In the genomic region with DNA sequence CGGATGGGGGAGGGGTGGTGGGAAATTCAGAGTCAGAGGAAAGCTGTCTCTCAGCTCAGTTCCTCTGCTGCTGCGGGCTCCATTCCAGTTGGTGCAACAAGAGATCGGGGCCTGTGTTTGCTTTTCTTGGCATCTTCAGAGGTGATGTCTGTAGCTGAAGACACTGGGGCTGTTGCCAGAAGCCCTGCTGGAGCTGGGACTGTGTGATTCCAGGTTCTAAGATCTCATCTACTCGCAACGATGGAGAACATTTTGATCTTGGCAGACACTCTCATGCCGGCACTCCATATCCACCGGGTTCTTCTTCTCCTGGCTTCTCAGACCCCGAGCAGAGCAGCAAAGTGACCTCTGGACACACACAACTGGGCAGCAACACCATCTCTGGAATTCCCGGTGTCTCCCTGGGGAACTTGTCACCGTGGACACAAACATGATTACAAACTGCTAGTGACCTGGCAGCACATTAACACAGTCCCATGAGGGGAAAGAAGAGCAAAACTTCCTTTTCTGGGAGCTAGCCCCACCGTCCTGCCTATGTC, we compare ENCODE assay signal across 8 mouse cellular contexts. TPM values are rescaled to one million over a fixed set of nuclear protein-coding genes. Genes with fewer than 3 reads are reported as not detected.
DNase-seq lines count a peak whose midpoint lies in the region; ATAC-seq lines count a peak whose summit lies in the region.
"Had no signal": no experiment of that assay in that cellular context is flagged by ENCODE, and none has a peak within 500 bp of the region (broad histone marks: within the 10 kb centered on the region; RNA-seq: fewer than 3 reads in every experiment).

No protein-coding gene starts in this region.

- DNase-seq in neural tube, embryonic 10.5 days (ENCODE audit: extremely low spot score, low spot score) = no peak
- peak; percentile 8 to 13 for DNase-seq in frontal cortex, adult 2 months (ENCODE audit: extremely low spot score in 1 of 2, low spot score in 1 of 2)
- peak; percentile 84 for DNase-seq in heart, postnatal 25 days (ENCODE audit: low spot score)
- peak; percentile 87 for DNase-seq in skeletal muscle tissue, adult 2 months (ENCODE audit: low read depth, low spot score)
- DNase-seq in liver = no peak

- no peak for ATAC-seq in neural tube, embryonic 13.5 days (ENCODE audit: low read depth)
- ATAC-seq in limb, embryonic 12.5 days (ENCODE audit: insufficient number of reproducible peaks, insufficient read depth, low FRiP score, low TSS enrichment, low read depth) = no peak

- H3K9me3 ChIP-seq in neural tube, embryonic 13.5 days = no peaks in the 10 kb centered on the region
- no peaks in the 10 kb centered on the region for H3K9me3 ChIP-seq in limb, embryonic 12.5 days
- H3K9me3 ChIP-seq: neural tube, embryonic 12.5 days had no signal

- no peak overlapping the region for H3K4me3 ChIP-seq in neural tube, embryonic 13.5 days
- H3K4me3 ChIP-seq in limb, embryonic 12.5 days (replicated peaks) = no peak overlapping the region
- H3K4me3 ChIP-seq: neural tube, embryonic 12.5 days had no signal

- H3K27ac ChIP-seq in neural tube, embryonic 13.5 days (replicated peaks) = no peak overlapping the region
- no peak overlapping the region for H3K27ac ChIP-seq in limb, embryonic 12.5 days
- H3K27ac ChIP-seq: neural tube, embryonic 12.5 days had no signal

- H3K36me3 ChIP-seq in neural tube, embryonic 13.5 days = no peaks in the 10 kb centered on the region
- H3K36me3 ChIP-seq in limb, embryonic 12.5 days = no peaks in the 10 kb centered on the region
- H3K36me3 ChIP-seq: neural tube, embryonic 12.5 days had no signal

- 0 out of 2 replicates have a peak, but pooled peaks cover 8% of the 10 kb centered on the region for H3K4me1 ChIP-seq in neural tube, embryonic 13.5 days (replicated peaks)
- H3K4me1 ChIP-seq in limb, embryonic 12.5 days (replicated peaks) = peaks cover 34% of the 10 kb centered on the region
- H3K4me1 ChIP-seq: neural tube, embryonic 12.5 days had no signal

- H3K4me2 ChIP-seq in neural tube, embryonic 13.5 days = peak overlapping the region; percentile 7; the same call in 1 of the 2 replicates
- H3K4me2 ChIP-seq in limb, embryonic 12.5 days = peak overlapping the region; percentile 26
- H3K4me2 ChIP-seq: neural tube, embryonic 12.5 days had no signal

- no peaks in the 10 kb centered on the region for H3K27me3 ChIP-seq in neural tube, embryonic 13.5 days
- H3K27me3 ChIP-seq in limb, embryonic 12.5 days = no peaks in the 10 kb centered on the region
- H3K27me3 ChIP-seq: neural tube, embryonic 12.5 days had no signal

- 64% methylated on average over 11 of the region's 11 CpGs for WGBS in neural tube, embryonic 13.5 days
- WGBS in limb, embryonic 12.5 days = 60% methylated on average over 11 of the region's 11 CpGs

- intact Hi-C loops in heart, postnatal 25 days (cut with DNase I) = loop anchor here (10.0 kb wide), 1 partner anchor 802 kb away; no protein-coding TSS in a partner anchor

- H3K9ac ChIP-seq in neural tube, embryonic 13.5 days = no peak overlapping the region
- H3K9ac ChIP-seq in limb, embryonic 12.5 days (replicated peaks) = no peak overlapping the region
- H3K9ac ChIP-seq: neural tube, embryonic 12.5 days had no signal

RNA-seq across cellular contexts. Expression of a gene that starts 0.9 kb away (rescaled TPM):
- 8.9 and 11.6 TPM in 2 replicates for polyA plus RNA-seq in neural tube, embryonic 13.5 days (2015; fragmentation: Nextera tagmentation; extraction: Ambion mirVana)
- polyA plus RNA-seq in frontal cortex, adult 2 months (2012; rRNA removed) = 2.6 and 3.8 TPM in 2 replicates
- total RNA-seq in heart, postnatal 25 days (2021) = 10 to 100 TPM; 18.6 to 21.2 TPM
- polyA plus RNA-seq in limb, embryonic 12.5 days (2016; fragmentation: Nextera tagmentation; extraction: Ambion mirVana) = 187 TPM in 2 replicates

RNA-seq across cellular contexts. Expression of a gene that starts 52.8 kb away (rescaled TPM):
- 0.32 and 0.59 TPM in 2 replicates for polyA plus RNA-seq in neural tube, embryonic 13.5 days (2015; fragmentation: Nextera tagmentation; extraction: Ambion mirVana)
- 0.62 and 0.74 TPM in 2 replicates for polyA plus RNA-seq in frontal cortex, adult 2 months (2012; rRNA removed)
- total RNA-seq in heart, postnatal 25 days (2021) = not detected
- 0.10 TPM in 1 of 2 replicates, not detected in the other for polyA plus RNA-seq in limb, embryonic 12.5 days (2016; fragmentation: Nextera tagmentation; extraction: Ambion mirVana)
- polyA plus RNA-seq: neural tube, embryonic 12.5 days had no signal

RNA-seq across cellular contexts. Expression of a gene that starts 55.0 kb away (rescaled TPM):
- 33.9 and 35.5 TPM in 2 replicates for polyA plus RNA-seq in neural tube, embryonic 13.5 days (2015; fragmentation: Nextera tagmentation; extraction: Ambion mirVana)
- 11.6 and 14.7 TPM in 2 replicates for polyA plus RNA-seq in frontal cortex, adult 2 months (2012; rRNA removed)
- 10 to 100 TPM; 16.4 to 18.1 TPM for total RNA-seq in heart, postnatal 25 days (2021)
- 36.3 and 37.9 TPM in 2 replicates for polyA plus RNA-seq in limb, embryonic 12.5 days (2016; fragmentation: Nextera tagmentation; extraction: Ambion mirVana)

Comparison
In these comparisons a context has a peak if more than half of its experiments do, and no peak if none do; other contexts are left out.
1. DNase-seq: peak in frontal cortex, adult 2 months (2 of 2), heart, postnatal 25 days (single experiment) and skeletal muscle tissue, adult 2 months (single experiment); none in neural tube, embryonic 10.5 days (single experiment) and liver (single experiment).
2. RNA of a gene that starts 0.9 kb away (polyA plus RNA-seq): 187 TPM in limb, embryonic 12.5 days; 8.9 to 11.6 TPM in neural tube, embryonic 13.5 days and 2.6 to 3.8 TPM in frontal cortex, adult 2 months; every median in the first group is over 10 times any median in the second.